Mouse (Mus musculus) intestine, embryonic 15.5 days (tissue): ENCODE data around the gene Scrn1. TPM values are rescaled to one million over a fixed set of nuclear protein-coding genes. Genes with fewer than 3 reads are reported as not detected.

Experiments
- ATAC-seq: fragments of 200-750 bp; cut with Nextera tagmentation; 2 replicates; pipeline ENCODE4 v1.8.0; 2017; ENCODE audit warnings: moderate TSS enrichment, moderate library complexity
- H3K27ac ChIP-seq: fragments of 300-500 bp; sonication (generic); 2 replicates; pipeline ENCODE4 v1.5.1; 2015; ENCODE audit warnings: mild to moderate bottlenecking, inconsistent platforms
- H3K27me3 ChIP-seq: fragments of 300-500 bp; sonication (generic); replicated peaks from 2 replicates; pipeline ENCODE4 v1.6.1; 2015; ENCODE audit warnings: inconsistent platforms
- H3K36me3 ChIP-seq: fragments of 300-500 bp; sonication (generic); 2 replicates; pipeline ENCODE4 v1.6.1; 2015; ENCODE audit warnings: inconsistent platforms
- H3K4me1 ChIP-seq: fragments of 300-500 bp; sonication (generic); replicated peaks from 2 replicates; pipeline ENCODE4 v1.6.1; 2015; ENCODE audit warnings: inconsistent platforms
- H3K4me2 ChIP-seq: fragments of 300-500 bp; sonication (generic); replicated peaks from 2 replicates; pipeline ENCODE4 v1.6.1; 2015; ENCODE audit warnings: mild to moderate bottlenecking, inconsistent platforms
- H3K4me3 ChIP-seq: fragments of 300-500 bp; sonication (generic); replicated peaks from 2 replicates; pipeline ENCODE4 v1.5.1; 2015; ENCODE audit warnings: inconsistent platforms
- H3K9ac ChIP-seq: fragments of 300-500 bp; sonication (generic); 2 replicates; pipeline ENCODE4 v1.6.1; 2015; ENCODE audit warnings: inconsistent platforms
- H3K9me3 ChIP-seq: fragments of 300-500 bp; sonication (generic); 2 replicates; pipeline ENCODE4 v1.6.1; 2016; ENCODE audit warnings: inconsistent platforms
- WGBS: fragments of 180-500 bp; shearing (Covaris S2); methylation state at CpG from one replicate; pipeline ENCODE4 v1.1.7; 2015; 5-methylcytosine and 5-hydroxymethylcytosine counted together
- polyA plus RNA-seq: library from polyadenylated mRNA; unstranded; fragments of >200 nt; fragmentation: Nextera tagmentation; extraction: Ambion mirVana; gene quantifications from 2 replicates; pipeline ENCODE4 v1.2.1, GENCODE M21; 2015

Scrn1 gene
- polyA plus RNA-seq, 1 experiment from 2014 or later = 6.4 TPM

DNA sequence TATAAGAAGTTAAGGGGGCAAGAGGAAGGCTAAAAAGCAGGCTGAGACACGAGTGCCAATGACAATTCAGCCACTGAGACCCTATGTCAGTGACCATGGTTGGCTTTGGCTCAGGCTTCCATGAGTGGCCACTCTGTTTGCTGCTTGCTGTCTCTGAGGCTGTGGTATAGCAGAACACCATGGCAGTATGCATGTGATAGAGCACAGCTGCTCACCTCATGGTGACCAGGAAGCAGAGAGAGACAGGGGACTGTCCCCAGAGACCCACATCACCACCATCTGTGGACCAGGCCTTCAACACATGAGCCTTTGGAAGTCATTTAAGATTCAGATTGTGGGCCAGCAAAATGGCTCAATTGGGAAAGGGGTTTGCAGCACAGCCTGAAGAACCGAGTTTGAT is 22.6 kb downstream of the Scrn1 start:
- no peak overlapping the region for H3K4me3 ChIP-seq
- WGBS = 80% methylated on average over 2 of the region's 2 CpGs
- no peaks in the 10 kb centered on the region for H3K36me3 ChIP-seq
- no peak overlapping the region for H3K27ac ChIP-seq
- no peak overlapping the region for H3K9ac ChIP-seq
- no peak for ATAC-seq
- H3K4me2 ChIP-seq = no peak overlapping the region
- H3K9me3 ChIP-seq = no peaks in the 10 kb centered on the region
- no peaks in the 10 kb centered on the region for H3K27me3 ChIP-seq
- no peaks in the 10 kb centered on the region for H3K4me1 ChIP-seq

DNA sequence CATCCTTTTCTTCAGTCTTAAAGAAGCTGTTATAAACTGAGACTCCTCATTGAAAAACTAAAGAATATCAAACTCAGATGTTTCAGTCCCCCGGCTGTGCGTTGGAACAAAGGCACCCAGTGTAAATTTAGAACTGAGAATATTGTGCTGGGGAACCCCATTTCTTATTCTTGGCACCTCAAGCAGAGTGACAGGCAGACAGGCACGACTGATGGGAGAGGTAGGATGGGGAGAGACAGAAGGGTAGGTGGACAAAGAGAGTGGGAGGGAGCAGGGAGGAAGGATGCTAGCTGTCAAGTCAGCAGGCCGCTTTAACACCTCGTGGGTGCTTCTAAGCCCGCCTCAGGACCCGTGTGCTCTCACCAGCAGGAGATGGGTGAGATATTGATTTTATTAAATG is 23.5 kb downstream of the Scrn1 start:
- Histone ChIP-seq H3K27ac (no peak overlapping the region), H3K9me3 (no peaks in the 10 kb centered on the region), H3K9ac (no peak overlapping the region), H3K27me3 (no peaks in the 10 kb centered on the region), H3K4me3 (no peak overlapping the region), H3K36me3 (no peaks in the 10 kb centered on the region), H3K4me2 (no peak overlapping the region), H3K4me1 (no peaks in the 10 kb centered on the region)
- WGBS = 81% methylated on average over 7 of the region's 7 CpGs
- ATAC-seq = no peak

DNA sequence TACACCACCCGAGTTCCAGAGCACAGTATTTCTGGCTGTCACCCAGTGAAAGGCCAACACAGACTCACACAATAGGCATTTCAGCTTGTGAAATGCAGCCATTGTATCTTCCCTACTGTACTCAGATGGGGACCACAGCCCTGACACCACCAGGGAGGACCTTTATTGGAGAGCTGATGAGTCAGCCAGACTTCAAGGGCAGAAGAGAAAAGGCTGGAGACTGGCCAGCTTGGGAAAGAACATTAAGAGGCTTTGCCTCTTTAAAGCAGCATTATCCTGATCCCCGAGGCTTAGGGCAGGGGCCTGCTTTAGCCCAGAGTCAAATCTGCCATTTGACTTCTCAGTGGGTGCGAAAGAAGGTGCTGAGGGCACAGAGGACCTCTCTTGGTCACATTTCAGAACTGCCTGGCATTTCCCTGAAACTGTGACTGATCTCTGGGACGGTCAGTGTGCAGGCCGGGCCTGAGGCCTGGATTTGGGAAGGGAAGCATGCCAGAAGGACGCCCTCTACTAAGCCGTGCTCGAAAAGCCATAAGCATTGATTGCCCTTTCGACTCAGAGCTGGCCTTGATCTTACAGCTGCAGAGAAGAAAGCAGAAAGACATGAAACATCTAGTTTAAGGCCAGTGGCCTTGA is 25.9 kb downstream of the Scrn1 start:
- Histone ChIP-seq H3K27me3 (no peaks in the 10 kb centered on the region), H3K4me1 (no peaks in the 10 kb centered on the region), H3K4me3 (no peak overlapping the region), H3K27ac (no peak overlapping the region), H3K9me3 (no peaks in the 10 kb centered on the region), H3K36me3 (no peaks in the 10 kb centered on the region), H3K4me2 (no peak overlapping the region), H3K9ac (no peak overlapping the region)
- WGBS = 73% methylated on average over 9 of the region's 9 CpGs
- no peak for ATAC-seq

DNA sequence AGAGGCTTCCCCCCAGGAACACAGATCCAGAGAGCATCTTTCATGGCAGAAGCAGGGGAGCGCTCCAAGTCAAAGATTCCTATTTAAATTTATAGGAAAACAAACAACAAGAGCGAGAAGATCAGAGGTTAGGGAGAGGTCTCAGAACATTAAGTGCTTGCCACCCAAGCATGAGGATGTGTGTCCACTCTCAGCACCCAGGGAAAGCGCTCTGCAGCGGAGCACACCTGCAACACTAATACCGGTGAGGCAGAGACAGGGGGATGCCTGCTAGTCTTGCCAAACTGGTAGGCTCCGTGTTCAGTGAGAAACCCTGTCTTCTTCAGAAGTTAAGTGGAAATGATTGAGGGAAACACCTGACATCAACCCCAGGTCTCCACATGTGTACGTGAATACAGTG is 26.9 kb downstream of the Scrn1 start:
- Histone ChIP-seq H3K4me3 (no peak overlapping the region), H3K4me2 (no peak overlapping the region), H3K4me1 (no peaks in the 10 kb centered on the region), H3K27me3 (no peaks in the 10 kb centered on the region), H3K9ac (no peak overlapping the region), H3K36me3 (no peaks in the 10 kb centered on the region), H3K27ac (no peak overlapping the region), H3K9me3 (no peaks in the 10 kb centered on the region)
- no peak for ATAC-seq
- WGBS = 85% methylated on average over 7 of the region's 7 CpGs

DNA sequence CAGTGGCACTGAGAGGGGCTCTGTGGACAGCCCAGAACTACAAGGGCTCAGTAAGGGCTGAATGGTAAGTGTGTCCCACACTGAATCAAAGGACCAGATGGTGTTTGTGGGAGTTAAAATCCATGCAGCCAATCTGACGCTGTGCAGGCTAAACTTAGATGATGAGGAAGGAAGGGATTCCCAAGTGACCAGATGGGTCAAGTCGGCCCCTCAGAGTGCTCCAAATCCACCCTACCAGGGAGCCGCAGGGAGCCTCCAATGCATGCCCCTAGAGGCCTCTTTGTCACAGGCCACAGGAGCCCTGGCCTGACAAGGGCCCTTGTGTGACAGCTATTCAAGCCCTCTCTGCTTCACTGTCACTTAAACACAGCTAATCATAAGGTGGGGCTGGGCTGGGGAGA is 27.5 kb downstream of the Scrn1 start:
- Histone ChIP-seq H3K27ac (no peak overlapping the region), H3K4me1 (no peaks in the 10 kb centered on the region)
- 38% methylated on average over 3 of the region's 3 CpGs for WGBS

DNA sequence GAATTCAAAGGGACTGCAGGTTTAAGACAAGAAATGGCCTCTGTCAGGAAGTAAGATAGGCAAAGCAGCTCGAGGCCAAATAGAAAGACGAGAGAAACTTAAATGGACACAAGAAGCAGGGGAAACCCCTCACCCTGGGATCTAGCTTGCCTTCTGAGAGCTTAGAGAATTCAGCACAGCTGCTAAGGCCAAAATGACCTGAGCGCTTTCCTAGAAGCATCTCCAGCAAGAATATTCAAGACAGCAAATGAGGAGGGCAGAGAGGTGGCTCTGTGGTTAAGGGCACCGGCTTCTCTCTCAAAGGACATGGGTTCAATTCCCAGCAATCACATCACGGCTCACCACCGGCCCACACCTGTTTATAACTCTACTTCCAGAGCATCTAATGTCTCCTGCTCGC is 29.2 kb downstream of the Scrn1 start:
- WGBS = 82% methylated on average over 7 of the region's 7 CpGs
- H3K9ac ChIP-seq = no peak overlapping the region
- H3K27ac ChIP-seq = no peak overlapping the region
- H3K4me1 ChIP-seq = no peaks in the 10 kb centered on the region
- no peaks in the 10 kb centered on the region for H3K36me3 ChIP-seq
- ATAC-seq = no peak
- no peak overlapping the region for H3K4me2 ChIP-seq
- no peak overlapping the region for H3K4me3 ChIP-seq
- no peaks in the 10 kb centered on the region for H3K27me3 ChIP-seq
- H3K9me3 ChIP-seq = no peaks in the 10 kb centered on the region

More for the DNA sequence above, 27.5 kb downstream of the Scrn1 start:
- Histone ChIP-seq H3K9ac (no peak overlapping the region), H3K27me3 (no peaks in the 10 kb centered on the region), H3K9me3 (no peaks in the 10 kb centered on the region), H3K4me2 (no peak overlapping the region), H3K36me3 (no peaks in the 10 kb centered on the region), H3K4me3 (no peak overlapping the region)
- no peak for ATAC-seq

DNA sequence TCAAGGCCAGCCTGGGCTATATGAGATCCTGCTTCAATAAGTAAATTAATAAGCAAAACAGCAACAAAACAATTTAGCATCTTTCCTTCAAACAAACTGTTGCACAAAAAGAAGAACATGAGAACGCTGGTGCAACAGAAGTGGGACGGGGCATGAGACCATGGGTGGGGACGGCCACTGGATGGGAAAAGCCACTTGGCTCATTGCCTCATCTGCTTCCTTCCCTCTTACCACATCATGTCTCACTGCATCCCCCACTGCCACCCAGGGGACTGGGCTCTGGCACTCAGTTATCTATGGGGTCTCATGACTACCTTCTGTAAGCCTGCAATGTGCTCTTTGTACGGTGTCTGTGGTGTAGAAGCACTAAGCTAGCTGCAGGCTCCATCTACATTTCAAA is 30.8 kb downstream of the Scrn1 start:
- no peaks in the 10 kb centered on the region for H3K9me3 ChIP-seq
- no peak overlapping the region for H3K27ac ChIP-seq
- no peaks in the 10 kb centered on the region for H3K4me1 ChIP-seq
- H3K4me2 ChIP-seq = no peak overlapping the region
- no peak for ATAC-seq
- H3K9ac ChIP-seq = no peak overlapping the region
- no peaks in the 10 kb centered on the region for H3K36me3 ChIP-seq
- no peak overlapping the region for H3K4me3 ChIP-seq
- no peaks in the 10 kb centered on the region for H3K27me3 ChIP-seq
- 88% methylated on average over 4 of the region's 4 CpGs for WGBS

DNA sequence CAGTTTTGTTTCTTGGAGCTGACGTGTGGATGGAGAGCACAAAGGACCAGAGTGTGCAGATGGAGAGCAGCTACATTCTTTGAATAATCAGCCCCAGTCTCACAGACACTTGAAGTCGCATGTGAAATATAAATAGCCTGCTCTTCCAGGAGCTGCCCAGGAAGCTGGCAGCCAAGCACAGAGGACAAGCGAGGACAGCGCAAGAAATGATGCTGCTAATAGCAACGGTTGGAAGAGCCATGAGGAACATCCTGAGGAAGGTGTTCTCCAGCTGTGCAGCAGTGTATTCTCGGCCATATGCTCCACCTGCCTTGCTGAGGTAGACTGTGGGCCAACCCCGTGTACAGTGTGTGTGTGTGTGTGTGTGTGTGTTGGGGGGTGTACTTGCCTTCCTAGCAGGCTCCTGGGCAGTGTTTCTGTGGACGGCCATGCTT is 35.2 kb downstream of the Scrn1 start:
- no peaks in the 10 kb centered on the region for H3K9me3 ChIP-seq
- no peaks in the 10 kb centered on the region for H3K27me3 ChIP-seq
- ATAC-seq = no peak
- H3K4me1 ChIP-seq = no peaks in the 10 kb centered on the region
- no peaks in the 10 kb centered on the region for H3K36me3 ChIP-seq
- 54% methylated on average over 8 of the region's 8 CpGs for WGBS
- no peak overlapping the region for H3K4me3 ChIP-seq
- no peak overlapping the region for H3K4me2 ChIP-seq
- no peak overlapping the region for H3K9ac ChIP-seq
- H3K27ac ChIP-seq = no peak overlapping the region

DNA sequence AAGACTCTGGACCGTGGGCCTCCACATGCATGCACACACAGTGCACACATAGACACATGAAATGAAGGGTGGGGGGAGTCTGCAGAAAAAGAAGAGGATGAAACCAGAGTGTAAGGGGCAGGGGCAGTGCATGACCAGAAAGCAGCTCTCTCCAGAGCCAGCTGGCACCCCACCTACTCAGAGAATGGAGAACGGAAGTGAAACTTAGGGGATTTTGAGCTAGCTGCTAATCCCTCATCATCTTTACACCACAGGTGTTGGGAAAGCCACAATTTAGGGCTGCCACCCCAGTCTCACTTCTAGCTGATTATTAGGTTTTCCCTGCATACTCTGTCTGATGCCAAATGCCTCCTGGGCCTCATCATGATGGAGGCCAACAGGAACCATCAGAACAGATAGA is 36.1 kb downstream of the Scrn1 start:
- Histone ChIP-seq H3K4me2 (no peak overlapping the region), H3K4me1 (no peaks in the 10 kb centered on the region), H3K27ac (no peak overlapping the region), H3K9me3 (no peaks in the 10 kb centered on the region), H3K36me3 (no peaks in the 10 kb centered on the region), H3K4me3 (no peak overlapping the region), H3K9ac (no peak overlapping the region), H3K27me3 (no peaks in the 10 kb centered on the region)
- no peak for ATAC-seq
- WGBS = 86% methylated on average over 2 of the region's 2 CpGs

DNA sequence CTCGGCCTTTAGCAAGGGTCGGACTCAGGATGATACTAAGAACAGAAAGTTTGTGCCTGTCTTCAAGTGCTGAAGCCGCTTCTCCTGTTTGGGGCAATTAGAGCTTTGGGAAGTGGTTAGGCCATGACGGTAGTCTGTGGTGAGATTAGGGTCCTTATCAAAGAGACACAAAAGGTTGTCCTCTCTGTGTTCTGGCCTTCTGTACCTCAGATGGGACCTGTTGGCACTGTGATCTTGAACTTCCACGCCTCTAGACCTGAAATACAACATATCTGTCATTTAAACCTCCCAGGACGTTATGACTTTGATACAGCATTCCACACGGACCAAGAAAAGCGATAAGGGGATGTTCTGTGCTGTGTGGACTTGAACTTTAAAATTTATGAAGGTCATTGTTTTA is 37.6 kb downstream of the Scrn1 start:
- Histone ChIP-seq H3K9me3 (no peaks in the 10 kb centered on the region), H3K4me2 (no peak overlapping the region), H3K27me3 (no peaks in the 10 kb centered on the region), H3K4me3 (no peak overlapping the region), H3K27ac (no peak overlapping the region), H3K9ac (no peak overlapping the region), H3K4me1 (no peaks in the 10 kb centered on the region), H3K36me3 (no peaks in the 10 kb centered on the region)
- 81% methylated on average over 8 of the region's 8 CpGs for WGBS
- no peak for ATAC-seq

DNA sequence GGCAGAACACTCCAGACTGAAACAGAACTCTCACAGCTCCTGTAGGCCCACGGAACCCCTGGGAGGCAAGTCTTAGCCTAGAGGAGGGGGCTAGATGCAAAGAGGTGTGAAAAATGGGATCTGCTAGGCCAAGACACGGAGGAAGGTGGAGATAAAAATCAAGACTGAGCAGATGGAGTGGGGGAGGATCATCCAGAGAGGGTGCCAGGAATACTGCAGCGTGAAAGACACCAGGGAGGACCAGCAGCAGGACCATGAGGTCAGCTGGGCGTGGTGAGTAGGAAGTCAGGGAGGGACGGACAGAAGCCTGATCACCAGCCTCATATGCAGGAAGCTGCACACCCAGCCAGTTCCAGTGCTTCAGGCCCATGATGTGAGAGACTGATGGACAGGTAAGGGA is 47.5 kb downstream of the Scrn1 start:
- H3K27me3 ChIP-seq = no peaks in the 10 kb centered on the region
- H3K27ac ChIP-seq = no peak overlapping the region
- 66% methylated on average over 5 of the region's 5 CpGs for WGBS
- no peak overlapping the region for H3K4me2 ChIP-seq
- no peaks in the 10 kb centered on the region for H3K4me1 ChIP-seq
- H3K9ac ChIP-seq = no peak overlapping the region
- ATAC-seq = no peak
- H3K36me3 ChIP-seq = no peaks in the 10 kb centered on the region
- no peak overlapping the region for H3K4me3 ChIP-seq
- H3K9me3 ChIP-seq = no peaks in the 10 kb centered on the region

DNA sequence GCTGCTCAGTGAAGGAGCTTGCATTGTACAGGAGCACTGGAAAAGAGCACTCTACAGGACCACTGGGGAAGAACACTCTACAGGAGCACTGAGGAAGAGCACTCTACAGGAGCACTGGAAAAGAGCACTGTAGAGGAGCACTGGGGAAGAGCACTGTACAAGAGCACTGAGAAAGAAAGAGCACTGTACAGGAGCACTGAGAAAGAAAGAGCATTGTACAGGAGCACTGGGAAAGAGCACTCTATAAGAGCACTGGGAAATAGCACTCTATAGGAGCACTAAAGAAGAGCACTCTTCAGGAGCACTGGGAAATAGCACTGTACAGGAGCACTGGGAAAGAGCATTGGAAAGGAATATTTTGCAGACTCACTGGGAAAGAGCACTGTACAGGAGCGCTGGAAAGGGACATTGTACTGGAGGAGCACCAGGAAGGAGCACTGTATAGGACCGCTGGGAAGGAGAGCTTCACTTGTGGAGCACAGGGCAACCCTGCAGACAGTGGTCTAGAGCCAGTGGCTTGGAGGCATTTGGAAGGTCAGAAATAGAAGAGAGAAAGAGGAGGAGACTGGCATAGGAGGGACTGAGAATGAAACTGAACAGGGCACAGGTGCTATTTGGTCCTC is 49.7 kb downstream of the Scrn1 start:
- ATAC-seq = no peak
- H3K27ac ChIP-seq = no peak overlapping the region
- no peak overlapping the region for H3K4me3 ChIP-seq
- no peaks in the 10 kb centered on the region for H3K27me3 ChIP-seq
- H3K9me3 ChIP-seq = no peaks in the 10 kb centered on the region
- H3K36me3 ChIP-seq = no peaks in the 10 kb centered on the region
- no peaks in the 10 kb centered on the region for H3K4me1 ChIP-seq
- no peak overlapping the region for H3K4me2 ChIP-seq
- WGBS = 91% methylated on average over 2 of the region's 2 CpGs
- no peak overlapping the region for H3K9ac ChIP-seq

DNA sequence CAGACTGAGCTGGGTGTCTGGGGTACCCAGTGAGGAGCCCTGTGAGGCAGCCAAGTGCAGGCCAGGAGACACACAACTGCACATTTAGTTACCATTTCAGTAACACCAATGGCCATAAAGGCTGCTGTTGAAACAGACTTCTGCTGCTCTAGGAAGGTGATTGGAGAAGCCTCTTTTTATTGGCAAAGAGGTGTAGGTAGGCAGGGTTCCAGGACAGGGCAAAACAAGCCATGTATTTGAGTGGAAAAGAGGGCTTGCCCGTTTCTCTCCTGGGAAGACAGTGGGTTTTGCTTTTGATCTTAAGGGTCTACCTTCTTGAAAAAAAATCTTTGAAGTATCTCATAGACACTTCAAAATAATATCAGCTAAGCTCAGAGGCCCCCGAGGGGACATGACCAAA is 54.0 kb downstream of the Scrn1 start:
- no peak overlapping the region for H3K4me2 ChIP-seq
- WGBS = 76% methylated on average over 2 of the region's 2 CpGs
- no peaks in the 10 kb centered on the region for H3K4me1 ChIP-seq
- no peaks in the 10 kb centered on the region for H3K9me3 ChIP-seq
- H3K9ac ChIP-seq = no peak overlapping the region
- no peaks in the 10 kb centered on the region for H3K36me3 ChIP-seq
- H3K27ac ChIP-seq = no peak overlapping the region
- ATAC-seq = no peak
- no peaks in the 10 kb centered on the region for H3K27me3 ChIP-seq
- no peak overlapping the region for H3K4me3 ChIP-seq
